Mouse (Mus musculus) liver, adult 2 months (tissue): ENCODE data around the gene Akap5.

Source experiments
- CTCF ChIP-seq: fragments of 200-500 bp; IDR thresholded peaks from 2 replicates; pipeline ENCODE4 v1.5.1; 2011; ENCODE audit warnings: low read depth, low read length, control low read depth
- POLR2A ChIP-seq: fragments of 200-500 bp; IDR thresholded peaks from 2 replicates; pipeline ENCODE4 v1.6.1; 2011; ENCODE audit warnings: low read length, control low read depth; ENCODE audit not compliant: insufficient read depth; ENCODE audit errors: extremely low read depth

DNA sequence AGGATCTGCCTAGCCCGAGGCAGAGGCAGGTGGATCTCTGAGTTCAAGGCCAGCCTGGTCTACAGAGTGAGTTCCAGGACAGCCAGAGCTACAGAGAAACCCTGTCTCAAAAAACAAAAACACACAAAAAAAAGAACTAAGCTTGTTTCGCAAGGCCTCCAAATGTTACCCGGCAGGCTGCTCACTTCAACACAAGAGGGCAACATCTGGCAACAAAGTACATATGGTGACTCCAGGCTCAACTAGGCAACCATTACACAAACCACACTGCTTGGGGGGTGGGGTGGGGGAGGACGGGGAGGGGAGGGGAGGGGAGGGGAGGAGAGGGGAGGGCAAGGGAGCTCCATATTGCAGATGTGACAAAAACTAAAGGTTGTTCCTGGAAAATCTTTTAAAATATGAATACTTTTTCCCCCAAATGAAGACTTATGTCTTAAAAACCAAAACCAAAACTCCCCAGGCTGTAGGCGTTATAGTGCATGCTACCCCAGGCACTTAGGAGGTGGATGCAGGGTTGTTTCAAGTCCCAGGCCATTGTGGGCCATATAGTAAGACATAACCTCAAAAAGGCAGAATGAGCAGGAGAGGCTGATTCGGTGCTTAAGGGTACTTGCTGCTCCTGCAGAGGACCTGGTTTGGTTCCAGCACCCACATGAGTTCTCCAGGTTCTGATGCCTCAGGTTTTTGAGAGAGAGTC lies 21.2 kb downstream of the Akap5 start:
- TF ChIP-seq CTCF (peak; percentile 46; the same call in 1 of the 2 replicates), POLR2A (no peak)
